Mouse (Mus musculus) right cerebral cortex, postnatal 14 days (tissue): ENCODE measurements around the gene Mrpl24.
A peak's percentile ranks its signal among the peaks of the same experiment; 100 is the strongest.
"Not testable (repeated sequence)": the region's sequence is repeated elsewhere in the genome, so short reads cannot be mapped to it uniquely, and the experiment has no call there.

Experiments used
- DNase-seq: peaks from one replicate; pipeline ENCODE4 v3.0.0; 2022

Mrpl24 gene

DNA sequence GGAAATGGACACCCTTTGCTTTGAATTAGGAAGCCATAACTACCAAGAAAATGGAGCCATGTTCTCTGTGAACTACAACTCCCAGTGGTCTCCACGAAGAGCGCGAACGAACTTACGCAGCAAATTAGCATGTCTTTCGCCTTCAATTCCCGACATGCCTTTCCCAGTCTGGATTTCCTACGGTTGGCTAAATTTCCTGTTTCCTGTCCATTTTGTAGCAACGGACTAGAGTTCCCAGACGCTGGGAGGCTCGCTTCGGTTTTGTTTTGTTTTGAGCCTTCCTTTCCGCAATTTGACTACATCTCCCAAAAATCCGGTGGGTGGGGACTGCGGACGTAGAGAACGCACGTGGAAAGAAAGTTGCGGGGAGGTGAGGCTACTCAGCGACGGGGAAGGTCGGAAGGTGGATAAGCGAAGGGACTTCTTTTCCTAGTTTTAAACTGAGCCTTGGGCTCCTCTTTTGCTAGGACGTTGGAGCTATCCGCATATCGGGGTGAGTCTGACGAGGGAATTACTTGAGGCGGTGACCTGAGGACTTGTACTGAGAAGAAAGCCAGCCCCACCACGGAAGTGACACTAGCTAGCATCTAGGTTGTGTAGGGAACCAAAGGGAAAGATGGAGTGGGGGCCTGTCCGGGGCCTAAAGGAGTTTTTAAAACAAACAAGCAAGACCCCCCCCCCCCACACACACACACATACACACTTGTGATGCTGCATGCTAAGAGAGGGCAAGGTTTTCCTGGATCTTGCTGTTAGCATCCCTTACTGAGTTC lies at the start of gene Mrpl24:
Mrpl24 (plus strand) TSS at position 171 of the 773 bp plus-strand sequence.
- peak; percentile 68 for DNase-seq

DNA sequence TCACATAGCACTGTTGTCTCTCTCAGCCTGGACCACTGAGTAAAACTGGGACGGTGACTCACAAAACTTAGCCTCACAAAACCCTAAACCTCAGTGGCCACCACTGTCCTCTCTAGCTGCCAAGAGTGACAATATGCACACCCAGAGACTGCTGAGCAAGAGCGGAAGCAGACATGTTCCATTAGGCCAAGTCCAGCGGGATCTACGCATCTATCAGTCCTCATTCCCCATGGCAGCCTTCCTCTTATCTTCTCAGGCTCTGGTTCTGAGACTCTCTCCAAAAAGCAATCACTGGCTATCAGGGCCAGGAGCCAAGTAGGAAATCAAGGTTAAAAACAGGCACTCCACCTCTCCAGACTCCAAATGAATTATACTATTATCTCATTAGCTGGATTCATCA lies 41.6 kb upstream of the Mrpl24 start:
- DNase-seq: no peak

- DNase-seq: no peak
Measured at GRCm38 (mm10) chr3:87884291-87884690, 35.0 kb upstream of the Mrpl24 start.

DNA sequence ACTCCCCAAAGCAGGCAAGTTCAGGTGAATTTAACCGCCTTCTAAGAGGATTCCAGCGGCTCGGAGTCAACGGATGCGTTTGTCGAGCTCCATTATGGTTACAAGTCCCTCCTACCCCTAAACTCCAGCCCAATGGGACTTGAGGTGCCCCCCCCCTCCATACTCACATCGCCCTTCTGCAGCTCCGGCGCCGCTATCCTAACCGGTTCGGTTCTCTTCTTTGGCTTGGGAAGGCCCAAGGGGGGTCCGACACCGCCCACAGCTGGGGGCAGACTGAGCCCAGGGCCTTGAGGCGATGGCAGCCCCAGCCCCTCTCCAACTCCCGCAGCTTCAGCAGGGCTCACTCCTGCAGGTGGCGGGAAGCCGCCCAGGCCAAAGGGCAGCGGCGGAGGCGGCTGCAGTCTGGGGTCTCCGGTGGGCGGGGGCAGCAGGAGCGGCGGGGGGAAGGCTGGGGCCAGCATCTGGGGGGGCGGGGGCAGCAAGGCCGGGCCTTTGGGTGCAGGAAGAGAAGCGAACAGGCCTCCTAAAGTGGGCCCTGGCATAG lies 34.5 kb upstream of the Mrpl24 start:
- peak; percentile 45 for DNase-seq

DNA sequence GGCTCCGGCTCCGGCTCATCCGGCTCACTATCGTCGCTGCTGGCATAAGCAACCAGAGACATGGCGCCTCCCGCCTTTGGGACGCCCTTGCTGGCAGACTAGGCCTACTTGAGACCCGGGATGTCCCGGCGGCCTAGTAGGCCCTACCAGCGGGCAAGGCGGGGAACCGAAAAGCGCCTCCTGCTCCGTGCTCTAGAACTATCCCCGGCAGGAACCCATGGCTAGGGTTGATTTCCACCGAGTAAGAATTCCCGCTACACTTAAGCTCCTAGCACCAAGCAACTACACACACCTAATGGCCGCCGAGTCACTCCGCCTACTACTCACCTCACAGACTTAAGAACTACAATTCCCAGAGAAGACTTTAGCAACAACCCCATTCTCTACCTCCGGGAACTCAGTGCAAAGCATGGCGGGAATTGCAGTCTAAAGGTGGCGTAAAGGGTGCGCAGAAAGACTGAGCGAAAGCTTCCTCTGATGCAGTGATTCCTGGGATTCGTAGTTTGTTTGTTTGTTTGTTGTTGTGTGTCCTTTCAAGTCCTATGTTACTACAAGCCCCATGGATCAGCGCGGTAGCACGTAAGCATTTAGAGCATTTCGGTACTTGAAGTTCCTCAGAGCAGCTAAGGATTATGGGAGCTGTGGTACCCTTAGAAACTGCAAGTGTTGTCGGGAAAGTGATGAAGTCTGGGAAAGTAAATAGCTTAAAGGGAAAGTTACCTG lies 33.9 kb upstream of the Mrpl24 start, which contains the start of gene Prcc:
Prcc (minus strand) TSS at position 328 of the 723 bp plus-strand sequence.
- DNase-seq: peak; percentile 77

- peak; percentile 43 for DNase-seq
Measured at GRCm38 (mm10) chr3:87886004-87886365, 33.3 kb upstream of the Mrpl24 start.

- DNase-seq: no peak
Measured at GRCm38 (mm10) chr3:87886416-87886815, 32.9 kb upstream of the Mrpl24 start.

DNA sequence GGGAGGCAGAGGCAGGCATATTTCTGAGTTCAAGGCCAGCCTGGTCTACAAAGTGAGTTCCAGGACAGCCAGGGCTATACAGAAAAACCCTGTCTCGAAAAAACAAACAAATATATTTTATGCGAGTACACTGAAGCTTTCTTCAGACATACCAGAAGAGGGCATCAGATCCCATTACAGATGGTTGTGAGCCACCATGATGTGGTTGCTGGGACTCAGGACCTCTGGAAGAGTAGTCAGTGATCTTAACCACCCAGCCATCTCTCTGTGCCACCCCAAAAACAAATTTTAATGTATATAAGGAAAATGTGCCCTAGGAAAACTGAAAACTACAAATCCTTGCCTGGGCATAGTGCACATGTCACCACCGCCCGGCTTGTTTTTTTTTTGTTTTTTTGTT lies 31.9 kb upstream of the Mrpl24 start:
- not testable (repeated sequence) for DNase-seq

- no peak for DNase-seq
Measured at GRCm38 (mm10) chr3:87891481-87891880, 27.8 kb upstream of the Mrpl24 start.

GRCm38 (mm10) chr3:87893367-87893905 lies 25.9 kb upstream of the Mrpl24 start:
- DNase-seq: no peak

DNA sequence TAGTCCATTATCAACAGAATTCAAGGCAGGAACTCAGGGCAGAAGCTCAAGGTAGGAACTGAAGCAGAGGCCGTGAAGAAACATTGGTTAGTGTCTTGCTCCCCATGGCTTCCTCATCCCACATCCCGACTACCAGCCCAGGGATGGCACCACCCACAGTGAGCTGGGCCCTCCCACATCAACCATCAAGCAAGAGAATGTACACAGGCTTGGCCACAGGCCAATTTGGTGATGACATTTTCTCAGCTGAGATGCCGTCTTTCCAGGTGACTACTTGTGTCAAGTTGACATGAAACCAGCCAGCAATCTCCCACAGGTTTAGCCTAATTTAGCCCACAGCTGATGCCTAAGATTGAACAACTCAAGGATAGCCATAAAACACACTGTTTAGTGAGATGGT lies 20.0 kb upstream of the Mrpl24 start:
- no peak for DNase-seq

GRCm38 (mm10) chr3:87899776-87900175 lies 19.5 kb upstream of the Mrpl24 start:
- no peak for DNase-seq

- DNase-seq: no peak
Measured at GRCm38 (mm10) chr3:87901036-87901624, 18.2 kb upstream of the Mrpl24 start.

DNA sequence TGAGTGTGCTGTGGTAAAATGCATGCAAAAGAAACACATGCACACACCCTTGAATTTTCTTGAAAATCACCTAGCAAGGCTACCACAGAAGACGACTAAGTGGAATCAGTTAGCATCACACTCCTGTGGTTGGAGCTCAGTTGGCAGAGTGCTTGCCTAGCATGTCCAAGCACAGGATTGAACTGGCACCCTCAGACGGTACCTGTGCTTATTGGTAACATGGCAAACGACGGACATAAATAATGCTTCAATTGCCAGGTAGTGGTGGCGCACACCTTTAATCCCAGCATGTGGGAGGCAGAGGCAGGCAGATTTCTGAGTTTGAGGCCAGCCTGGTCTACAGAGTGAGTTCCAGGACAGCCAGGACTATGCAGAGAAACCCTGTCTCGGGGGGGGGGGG lies 17.3 kb upstream of the Mrpl24 start:
- DNase-seq: not testable (repeated sequence)

DNA sequence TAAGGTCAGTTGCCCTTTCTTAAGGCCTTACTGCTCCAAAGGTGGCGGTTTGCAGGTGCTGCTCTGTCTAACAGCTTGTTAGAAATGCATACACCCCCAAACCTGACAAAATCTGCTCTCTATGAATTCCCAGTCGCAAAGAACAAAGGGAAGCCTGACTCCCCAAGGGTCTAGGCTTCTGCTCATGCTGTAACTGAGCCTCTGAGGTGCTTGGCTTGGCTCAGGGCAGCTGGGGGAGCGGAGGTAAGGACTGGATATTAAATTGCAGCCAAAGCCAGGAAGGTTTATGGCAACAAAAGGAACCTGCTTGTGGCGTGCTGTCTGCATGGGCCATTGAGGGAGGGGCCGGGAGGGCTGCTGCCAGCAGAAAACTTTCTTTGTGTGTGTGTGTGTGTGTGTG lies 15.5 kb upstream of the Mrpl24 start:
- no peak for DNase-seq

- peak; percentile 92 for DNase-seq
Measured at GRCm38 (mm10) chr3:87905880-87906485, 13.3 kb upstream of the Mrpl24 start, which contains the start of gene Hdgf. Hdgf (plus strand) TSS chr3:87906321.

DNA sequence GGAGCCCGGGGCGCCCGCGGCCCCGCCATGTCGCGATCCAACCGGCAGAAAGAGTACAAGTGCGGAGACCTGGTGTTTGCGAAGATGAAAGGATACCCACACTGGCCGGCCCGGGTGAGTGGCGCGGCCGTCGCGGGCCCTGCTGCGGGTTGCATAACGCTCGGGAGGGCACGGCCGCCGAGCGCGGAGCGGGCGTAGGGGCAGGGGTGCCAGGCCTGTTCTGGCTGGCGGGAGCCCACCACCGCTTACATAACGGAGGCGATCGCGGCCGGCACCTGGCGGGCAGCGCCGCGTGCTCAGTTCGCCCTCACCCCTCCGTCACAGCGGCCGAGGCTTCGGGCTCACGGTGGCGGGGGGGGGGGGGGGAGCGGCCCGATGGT lies 12.7 kb upstream of the Mrpl24 start:
- DNase-seq: peak; percentile 52

DNA sequence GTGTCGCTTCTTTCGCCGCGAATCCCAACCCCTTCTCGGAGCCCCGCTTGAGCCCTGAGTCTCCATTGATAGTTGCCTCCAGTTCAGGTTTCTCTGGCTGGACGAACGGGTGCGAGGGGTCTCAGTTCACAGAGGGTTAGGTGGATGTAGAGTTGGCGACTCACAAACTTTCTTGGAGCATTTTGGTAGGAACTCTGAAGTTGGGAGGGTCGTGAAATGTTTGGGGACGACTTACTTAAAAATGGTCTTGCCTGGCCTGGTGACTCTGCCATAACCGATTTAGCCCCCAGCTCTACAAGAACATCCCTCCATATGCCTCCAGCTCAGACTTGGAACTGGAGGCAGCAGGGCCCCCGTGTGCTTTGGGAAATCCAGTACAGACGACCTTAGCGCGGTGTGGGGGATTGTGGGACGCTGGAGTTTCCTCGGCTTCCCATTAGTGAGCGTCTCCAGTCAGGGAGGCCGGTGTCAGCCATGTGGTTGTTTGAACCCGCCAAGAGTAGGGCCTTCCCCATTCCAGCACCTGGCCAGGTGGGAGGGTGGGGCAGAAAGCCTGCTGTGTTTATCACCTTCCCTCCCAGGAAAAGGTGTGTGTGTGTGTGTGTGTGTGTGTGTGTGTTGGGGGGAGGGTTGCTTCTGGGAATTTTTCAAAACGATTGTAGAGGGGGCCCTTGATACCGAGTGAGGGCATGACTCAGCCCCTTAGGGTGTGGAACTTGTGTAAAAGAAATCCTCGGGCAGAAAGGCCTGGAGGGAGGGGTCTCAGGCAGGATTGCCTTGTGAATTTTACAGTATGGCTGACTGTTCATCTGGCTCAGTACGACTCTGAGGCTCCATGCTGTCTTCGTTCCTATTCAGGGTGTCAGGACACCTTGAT lies 12.1 kb upstream of the Mrpl24 start:
- DNase-seq: peak; percentile 32

GRCm38 (mm10) chr3:87907906-87908305 lies 11.4 kb upstream of the Mrpl24 start:
- DNase-seq: no peak

GRCm38 (mm10) chr3:87909381-87909780 lies 9.9 kb upstream of the Mrpl24 start:
- DNase-seq: no peak

- DNase-seq: no peak
Measured at GRCm38 (mm10) chr3:87909874-87910273, 9.4 kb upstream of the Mrpl24 start.
